Mouse (Mus musculus) hindbrain, embryonic 13.5 days (tissue): ENCODE measurements around the gene Ces3b. TPM values are rescaled to one million over a fixed set of nuclear protein-coding genes. Genes with fewer than 3 reads are reported as not detected.
"Not testable (repeated sequence)": the region's sequence is repeated elsewhere in the genome, so short reads cannot be mapped to it uniquely, and the experiment has no call there.

Experiments
- ATAC-seq: fragments of 200-750 bp; cut with Nextera tagmentation; 2 replicates; pipeline ENCODE4 v1.8.0; 2017; ENCODE audit warnings: moderate TSS enrichment; ENCODE audit not compliant: low FRiP score
- H3K27ac ChIP-seq: fragments of 300-500 bp; sonication (generic); 2 replicates; pipeline ENCODE4 v1.5.1; 2015; ENCODE audit warnings: inconsistent platforms, mild to moderate bottlenecking, moderate library complexity
- H3K27me3 ChIP-seq: fragments of 300-500 bp; sonication (generic); 2 replicates; pipeline ENCODE4 v1.6.1; 2015; ENCODE audit warnings: mild to moderate bottlenecking, inconsistent platforms
- H3K36me3 ChIP-seq: fragments of 300-500 bp; sonication (generic); 2 replicates; pipeline ENCODE4 v1.6.1; 2015; ENCODE audit warnings: mild to moderate bottlenecking, inconsistent platforms
- H3K4me1 ChIP-seq: fragments of 300-500 bp; sonication (generic); replicated peaks from 2 replicates; pipeline ENCODE4 v1.6.1; 2015; ENCODE audit warnings: inconsistent platforms
- H3K4me2 ChIP-seq: fragments of 300-500 bp; sonication (generic); 2 replicates; pipeline ENCODE4 v1.6.1; 2015; ENCODE audit warnings: inconsistent platforms, mild to moderate bottlenecking, moderate library complexity
- H3K4me3 ChIP-seq: fragments of 300-500 bp; sonication (generic); 2 replicates; pipeline ENCODE4 v1.5.1; 2015; ENCODE audit warnings: mild to moderate bottlenecking, inconsistent platforms
- H3K9ac ChIP-seq: fragments of 300-500 bp; sonication (generic); 2 replicates; pipeline ENCODE4 v1.6.1; 2015; ENCODE audit warnings: mild to moderate bottlenecking, inconsistent platforms
- H3K9me3 ChIP-seq: fragments of 300-500 bp; sonication (generic); 2 replicates; pipeline ENCODE4 v1.6.1; 2016; ENCODE audit warnings: inconsistent platforms
- WGBS: fragments of 180-500 bp; shearing (Covaris S2); methylation state at CpG from one replicate; pipeline ENCODE4 v1.1.7; 2015; 5-methylcytosine and 5-hydroxymethylcytosine counted together
- polyA plus RNA-seq: library from polyadenylated mRNA; unstranded; fragments of >200 nt; fragmentation: Nextera tagmentation; extraction: Ambion mirVana; gene quantifications from 2 replicates; pipeline ENCODE4 v1.2.1, GENCODE M21; 2015

The Ces3b gene
- polyA plus RNA-seq, 1 experiment from 2014 or later: not detected

DNA sequence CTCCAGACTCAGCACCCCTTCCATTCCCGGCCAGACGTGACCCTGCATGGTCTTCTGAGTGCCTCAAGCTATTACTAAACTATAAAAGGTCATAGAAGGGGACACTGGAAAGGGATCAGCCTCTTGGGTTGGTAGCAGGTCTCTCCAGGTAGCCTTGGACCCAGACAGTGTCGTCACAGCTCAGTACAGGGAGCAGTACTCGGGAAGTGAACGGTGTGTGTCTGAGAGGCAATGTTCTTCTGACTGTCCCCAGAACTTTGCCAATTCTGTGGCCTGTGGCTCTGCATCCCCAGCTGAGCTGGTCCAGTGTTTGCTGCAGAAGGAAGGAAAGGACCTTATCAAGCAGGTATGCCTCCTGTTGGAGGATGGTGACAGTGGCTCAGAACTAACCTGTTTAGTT, 4.6 kb downstream of the Ces3b start:
- not testable (repeated sequence) for H3K4me1 ChIP-seq, ATAC-seq, H3K27me3 ChIP-seq, H3K4me3 ChIP-seq, H3K36me3 ChIP-seq, H3K9me3 ChIP-seq, H3K27ac ChIP-seq, H3K4me2 ChIP-seq, H3K9ac ChIP-seq
- 88% methylated on average over 5 of the region's 5 CpGs for WGBS

DNA sequence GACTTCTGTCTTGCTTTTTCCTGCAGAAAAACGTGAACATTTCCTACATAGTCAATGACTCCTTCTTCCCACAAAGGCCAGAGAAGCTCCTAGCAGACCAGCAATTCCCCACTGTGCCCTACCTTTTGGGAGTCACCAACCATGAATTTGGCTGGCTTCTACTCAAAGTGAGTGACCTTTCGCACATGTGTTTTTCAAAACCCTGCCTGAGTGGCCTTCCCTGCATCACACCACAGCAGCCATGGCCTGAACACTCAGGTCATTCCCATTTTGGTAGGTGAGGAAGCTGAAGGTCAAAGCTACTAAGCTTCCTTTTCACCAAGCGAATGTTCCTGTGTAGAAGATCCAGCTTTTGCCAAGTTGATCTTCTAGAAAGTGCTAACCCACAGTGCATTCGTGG, 5.0 kb downstream of the Ces3b start:
- Histone ChIP-seq H3K36me3 (no peaks in the 10 kb centered on the region), H3K4me1 (no peaks in the 10 kb centered on the region), H3K27ac (no peak overlapping the region), H3K4me3 (no peak overlapping the region), H3K4me2 (no peak overlapping the region), H3K9me3 (no peaks in the 10 kb centered on the region), H3K9ac (no peak overlapping the region), H3K27me3 (no peaks in the 10 kb centered on the region)
- no peak for ATAC-seq
- WGBS: 75% methylated on average over 4 of the region's 4 CpGs

DNA sequence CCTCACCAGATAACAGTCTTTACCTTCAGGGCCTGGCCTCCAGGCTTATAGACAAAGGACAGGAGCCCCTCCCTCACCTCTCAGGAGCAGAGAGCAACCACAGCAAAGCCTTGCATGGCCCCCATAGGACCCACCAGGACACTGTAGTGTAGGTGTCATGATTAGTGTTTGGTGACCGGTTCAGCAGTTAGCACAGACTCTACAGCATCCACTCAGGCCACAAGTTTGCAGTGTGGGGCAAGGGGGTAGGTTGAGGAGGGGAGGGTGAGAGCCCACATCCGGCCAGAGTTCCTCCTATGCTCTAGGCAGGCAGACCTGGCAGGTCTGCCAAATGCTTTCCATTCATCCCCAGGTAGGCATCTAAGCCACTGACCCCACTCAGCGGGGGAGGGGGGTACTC, 10.4 kb downstream of the Ces3b start:
- WGBS: 82% methylated on average over 3 of the region's 3 CpGs

DNA sequence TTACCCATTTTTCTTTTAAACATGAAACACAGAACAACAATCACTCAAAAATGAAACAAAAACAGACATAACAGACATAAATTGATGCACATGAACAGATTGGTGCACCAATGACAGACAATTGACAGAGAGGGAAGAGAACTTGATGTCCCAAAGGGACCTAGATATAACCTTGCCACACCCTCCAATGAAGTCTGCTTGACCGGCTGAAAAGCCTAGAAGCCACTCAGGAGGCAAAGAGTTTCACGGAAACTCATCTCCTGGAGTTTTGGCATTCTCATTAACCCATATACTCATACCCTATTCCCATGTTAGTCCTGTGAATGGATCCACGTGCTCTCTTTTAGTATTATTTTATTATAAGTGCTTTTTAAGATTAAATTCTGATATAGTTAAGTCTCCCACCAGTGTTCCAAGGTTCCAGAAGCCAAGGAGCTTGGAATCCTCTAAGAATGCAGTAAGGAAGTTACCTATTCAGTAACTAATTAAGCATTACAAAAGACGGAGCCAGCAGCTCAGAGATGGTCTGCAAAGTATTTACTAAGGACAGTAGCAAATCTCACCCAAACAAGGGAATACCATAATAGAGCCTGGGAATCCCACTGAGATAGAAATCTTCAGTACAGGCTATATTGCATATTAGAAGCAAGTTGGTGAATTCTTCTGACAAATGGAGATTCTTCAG, 18.7 kb downstream of the Ces3b start:
- not testable (repeated sequence) for H3K9ac ChIP-seq, H3K4me2 ChIP-seq, H3K4me1 ChIP-seq, H3K9me3 ChIP-seq, H3K36me3 ChIP-seq, H3K27me3 ChIP-seq, H3K4me3 ChIP-seq, H3K27ac ChIP-seq, ATAC-seq
- WGBS: 80% methylated on average over 4 of the region's 4 CpGs

More for the DNA sequence above, 10.4 kb downstream of the Ces3b start:
- Histone ChIP-seq H3K4me2 (no peak overlapping the region), H3K4me1 (no peaks in the 10 kb centered on the region), H3K9me3 (no peaks in the 10 kb centered on the region), H3K4me3 (no peak overlapping the region), H3K36me3 (no peaks in the 10 kb centered on the region), H3K9ac (no peak overlapping the region), H3K27ac (no peak overlapping the region), H3K27me3 (no peaks in the 10 kb centered on the region)
- no peak for ATAC-seq

DNA sequence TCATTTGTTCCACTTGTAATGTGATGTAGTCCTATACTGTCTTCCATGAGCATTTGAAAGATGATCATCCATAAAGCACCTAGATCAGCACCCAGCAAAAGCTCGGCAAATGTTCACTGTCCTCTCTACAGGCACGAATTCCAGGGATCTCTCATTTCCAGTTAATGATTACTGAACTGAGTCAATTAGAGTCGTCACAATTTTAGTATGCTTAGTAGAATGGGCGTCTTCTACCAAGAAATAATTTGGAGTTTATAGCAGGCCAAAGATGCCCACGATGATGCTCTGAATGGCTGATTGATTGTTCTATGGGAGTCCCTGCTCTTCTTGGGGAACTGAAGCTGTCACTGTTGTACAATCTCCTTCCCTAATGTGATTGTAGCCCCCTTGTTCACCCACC, 20.1 kb downstream of the Ces3b start:
- WGBS: 92% methylated on average over 5 of the region's 5 CpGs
- not testable (repeated sequence) for ATAC-seq, H3K9ac ChIP-seq, H3K9me3 ChIP-seq, H3K36me3 ChIP-seq, H3K4me1 ChIP-seq, H3K27ac ChIP-seq, H3K4me2 ChIP-seq, H3K4me3 ChIP-seq, H3K27me3 ChIP-seq

DNA sequence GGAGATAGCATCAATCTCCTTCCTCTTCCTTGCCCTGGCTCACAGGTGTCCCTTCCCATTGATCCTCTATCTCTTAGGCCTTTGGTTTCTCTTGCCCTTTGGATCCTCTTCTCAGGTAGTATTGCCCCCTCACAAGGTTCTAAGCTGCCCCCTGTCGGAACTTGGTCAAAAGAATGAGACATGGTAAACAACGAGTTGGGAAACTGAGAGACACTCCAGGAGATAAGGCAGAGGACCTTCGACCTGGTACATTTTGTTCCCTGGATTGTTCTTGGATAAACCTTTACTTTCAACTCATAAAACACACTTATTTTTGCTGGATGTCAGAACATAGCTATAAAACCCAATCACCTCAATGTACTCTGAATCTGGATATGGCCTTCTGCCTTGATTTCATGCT, 20.7 kb downstream of the Ces3b start:
- WGBS: 91% methylated on average over 3 of the region's 3 CpGs
- H3K27me3 ChIP-seq: no peaks in the 10 kb centered on the region
- no peak for ATAC-seq
- H3K4me1 ChIP-seq: no peaks in the 10 kb centered on the region
- no peak overlapping the region for H3K9ac ChIP-seq
- no peak overlapping the region for H3K27ac ChIP-seq
- H3K9me3 ChIP-seq: peaks cover 2% of the 10 kb centered on the region; the same call in 1 of the 2 replicates
- no peaks in the 10 kb centered on the region for H3K36me3 ChIP-seq
- H3K4me2 ChIP-seq: no peak overlapping the region
- no peak overlapping the region for H3K4me3 ChIP-seq

DNA sequence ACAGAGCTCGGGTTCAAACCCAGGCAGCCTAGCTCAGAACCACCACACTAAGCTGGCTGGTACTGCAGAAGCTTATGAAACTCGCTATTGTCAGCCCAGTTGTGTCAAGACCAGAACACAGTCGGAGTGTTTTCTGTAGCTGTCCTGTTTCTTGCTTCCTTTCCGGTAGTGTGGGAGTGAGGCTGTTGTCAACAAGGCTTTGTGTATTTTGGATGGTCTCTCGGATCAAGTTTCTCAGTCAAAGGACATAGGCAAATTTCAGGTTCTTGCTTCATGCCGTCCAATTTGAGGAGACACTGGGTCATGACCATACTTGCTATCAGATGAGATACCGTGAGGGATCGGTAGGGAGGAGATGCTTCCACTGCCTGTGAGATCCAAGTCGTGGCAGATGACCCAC, 46.3 kb downstream of the Ces3b start:
- H3K4me3 ChIP-seq: no peak overlapping the region
- 84% methylated on average over 9 of the region's 9 CpGs for WGBS

DNA sequence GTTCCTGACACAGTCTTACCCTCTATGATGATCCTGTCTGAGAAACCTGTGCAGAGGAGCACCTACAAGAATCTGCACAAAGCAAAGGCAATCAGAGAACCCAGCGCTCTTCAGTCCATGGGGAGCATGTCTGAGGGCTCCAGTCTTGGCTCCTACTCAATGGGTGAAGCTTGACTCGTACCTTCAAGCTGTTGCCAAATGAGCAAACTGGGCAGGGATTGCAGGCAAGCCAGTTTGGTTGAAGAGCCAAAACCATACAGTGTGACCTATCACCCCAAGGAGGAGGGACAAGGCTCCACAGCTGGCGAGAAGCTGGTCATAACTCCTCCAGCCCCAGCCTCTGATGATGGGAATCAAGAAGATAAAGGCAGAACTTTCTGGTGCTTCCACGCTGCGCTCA, 48.0 kb downstream of the Ces3b start, which contains the start of gene Ces4a:
Ces4a (plus strand) TSS at position 292 of the 400 bp plus-strand sequence.
- Histone ChIP-seq H3K36me3 (no peaks in the 10 kb centered on the region), H3K9ac (no peak within 1 kb of the TSS), H3K27me3 (0 out of 2 replicates have a peak, but pooled peaks cover 3% of the 10 kb centered on the region), H3K4me3 (no peak within 1 kb of the TSS), H3K4me2 (no peak within 1 kb of the TSS), H3K27ac (no peak within 1 kb of the TSS), H3K9me3 (no peaks in the 10 kb centered on the region), H3K4me1 (no peaks in the 10 kb centered on the region)
- 88% methylated on average over 5 of the region's 5 CpGs for WGBS
- ATAC-seq: no peak

More for the DNA sequence above, 46.3 kb downstream of the Ces3b start:
- H3K4me2 ChIP-seq: no peak overlapping the region
- H3K36me3 ChIP-seq: no peaks in the 10 kb centered on the region
- H3K9ac ChIP-seq: no peak overlapping the region
- H3K9me3 ChIP-seq: no peaks in the 10 kb centered on the region
- H3K27ac ChIP-seq: no peak overlapping the region
- no peaks in the 10 kb centered on the region for H3K4me1 ChIP-seq
- H3K27me3 ChIP-seq: 0 out of 2 replicates have a peak, but pooled peaks cover 3% of the 10 kb centered on the region
- ATAC-seq: no peak

DNA sequence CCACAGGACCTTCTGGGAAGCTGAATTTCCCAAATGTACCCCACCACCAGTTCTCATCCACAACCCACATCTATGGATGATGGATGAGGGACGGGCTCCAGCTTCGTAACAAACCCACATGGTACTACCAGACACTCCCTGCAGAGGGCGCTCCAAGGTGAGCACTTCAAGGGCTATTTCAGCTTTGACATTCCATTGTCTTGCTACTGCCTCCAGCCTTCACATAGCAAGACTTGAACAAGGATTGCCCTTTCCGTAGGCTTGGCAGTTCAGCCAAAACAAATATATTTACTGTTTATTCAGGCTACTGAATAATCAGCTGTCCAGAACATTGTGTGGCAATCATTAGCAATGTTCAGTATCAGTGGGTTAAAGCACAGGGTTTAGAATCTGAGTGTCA, 54.9 kb downstream of the Ces3b start:
- Histone ChIP-seq H3K4me2 (no peak overlapping the region), H3K36me3 (no peaks in the 10 kb centered on the region), H3K4me1 (peaks cover 4% of the 10 kb centered on the region; the same call in 1 of the 2 replicates), H3K27ac (no peak overlapping the region), H3K9ac (no peak overlapping the region), H3K27me3 (0 out of 2 replicates have a peak, but pooled peaks cover 11% of the 10 kb centered on the region), H3K4me3 (no peak overlapping the region), H3K9me3 (no peaks in the 10 kb centered on the region)
- ATAC-seq: no peak
- WGBS: 35% methylated on average over 4 of the region's 4 CpGs

DNA sequence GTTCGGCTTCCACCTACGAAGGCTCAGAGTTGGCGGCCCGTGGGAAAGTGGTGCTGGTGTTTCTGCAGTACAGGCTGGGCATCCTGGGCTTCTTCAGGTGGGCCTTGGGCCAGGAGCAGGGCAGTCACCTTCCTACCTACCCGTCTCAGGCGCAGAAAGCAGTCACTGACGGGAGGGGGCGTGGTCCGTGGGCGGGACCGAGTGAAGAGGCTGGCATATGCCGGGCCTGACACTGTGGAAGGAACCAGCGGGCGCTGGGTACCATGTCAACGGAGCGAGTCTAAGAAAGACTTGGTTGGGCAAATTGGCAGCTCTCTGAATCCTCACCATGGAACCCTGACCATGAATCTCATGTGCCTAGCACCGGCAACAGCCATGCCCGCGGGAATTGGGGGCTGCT, 58.8 kb downstream of the Ces3b start:
- H3K9ac ChIP-seq: no peak overlapping the region
- WGBS: 38% methylated on average over 19 of the region's 19 CpGs
- ATAC-seq: no peak

More for the DNA sequence above, 58.8 kb downstream of the Ces3b start:
- no peak overlapping the region for H3K4me2 ChIP-seq
- no peak overlapping the region for H3K4me3 ChIP-seq
- no peak overlapping the region for H3K27ac ChIP-seq
- peaks cover 4% of the 10 kb centered on the region; the same call in 1 of the 2 replicates for H3K4me1 ChIP-seq
- H3K27me3 ChIP-seq: 0 out of 2 replicates have a peak, but pooled peaks cover 14% of the 10 kb centered on the region
- H3K9me3 ChIP-seq: no peaks in the 10 kb centered on the region
- H3K36me3 ChIP-seq: no peaks in the 10 kb centered on the region

Other genes with a start within 250 kb of the Ces3b start
- not detected in 2 replicates for gene Ces2c, start 236.7 kb upstream of the Ces3b start, polyA plus RNA-seq
- not detected in 2 replicates for gene Ces2e, start 157.5 kb upstream of the Ces3b start, polyA plus RNA-seq
- gene Ces2f, start 136.4 kb upstream of the Ces3b start, polyA plus RNA-seq: not detected in 2 replicates
- not detected in 2 replicates for gene Ces2g, start 122.0 kb upstream of the Ces3b start, polyA plus RNA-seq
- not detected in 2 replicates for gene Ces2h, start 82.9 kb upstream of the Ces3b start, polyA plus RNA-seq
- gene Ces3a, start 35.2 kb upstream of the Ces3b start, polyA plus RNA-seq: not detected in 2 replicates
- gene Ces4a, start 48.0 kb downstream of the Ces3b start, polyA plus RNA-seq: not detected in 2 replicates
- 33.0 and 35.6 TPM in 2 replicates for gene Cbfb, start 86.9 kb downstream of the Ces3b start, polyA plus RNA-seq
- 27.4 and 29.5 TPM in 2 replicates for gene D230025D16Rik, start 141.4 kb downstream of the Ces3b start, polyA plus RNA-seq
- gene B3gnt9, start 171.4 kb downstream of the Ces3b start, polyA plus RNA-seq: 6.2 and 6.7 TPM in 2 replicates
- gene Tradd, start 180.9 kb downstream of the Ces3b start, polyA plus RNA-seq: 19.9 and 21.1 TPM in 2 replicates
- 1.1 and 1.2 TPM in 2 replicates for gene Fbxl8, start 180.9 kb downstream of the Ces3b start, polyA plus RNA-seq
- 0.27 and 0.44 TPM in 2 replicates for gene Hsf4, start 186.0 kb downstream of the Ces3b start, polyA plus RNA-seq
- gene Nol3, start 192.4 kb downstream of the Ces3b start, polyA plus RNA-seq: 3.9 and 4.5 TPM in 2 replicates
- 114 and 119 TPM in 2 replicates for gene 4931428F04Rik, start 206.1 kb downstream of the Ces3b start, polyA plus RNA-seq
- gene Exoc3l, start 212.3 kb downstream of the Ces3b start, polyA plus RNA-seq: 14.3 and 14.6 TPM in 2 replicates
- gene E2f4, start 213.9 kb downstream of the Ces3b start, polyA plus RNA-seq: 45.6 and 47.0 TPM in 2 replicates
- 1.5 and 1.6 TPM in 2 replicates for gene Elmo3, start 221.8 kb downstream of the Ces3b start, polyA plus RNA-seq
- 0.82 and 1.4 TPM in 2 replicates for gene Lrrc29, start 242.5 kb downstream of the Ces3b start, polyA plus RNA-seq
- gene Tmem208, start 242.6 kb downstream of the Ces3b start, polyA plus RNA-seq: 133 and 136 TPM in 2 replicates